Mouse (Mus musculus) lung, embryonic 15.5 days (tissue): Measurements from ENCODE around the gene Alg14. TPM values are rescaled to one million over a fixed set of nuclear protein-coding genes. Genes with fewer than 3 reads are reported as not detected.
A peak's percentile ranks its signal among the peaks of the same experiment; 100 is the strongest.

Source experiments
- ATAC-seq: fragments of 200-750 bp; cut with Nextera tagmentation; 2 replicates; pipeline ENCODE4 v1.8.0; 2017; ENCODE audit warnings: moderate number of reproducible peaks, borderline replicate concordance; ENCODE audit not compliant: low FRiP score, low TSS enrichment; ENCODE audit errors: extremely low read depth
- H3K27ac ChIP-seq: fragments of 300-500 bp; sonication (generic); 2 replicates; pipeline ENCODE4 v1.5.1; 2015; ENCODE audit warnings: moderate library complexity, mild to moderate bottlenecking, inconsistent platforms
- H3K27me3 ChIP-seq: fragments of 300-500 bp; sonication (generic); 2 replicates; pipeline ENCODE4 v1.6.1; 2015; ENCODE audit warnings: inconsistent platforms
- H3K36me3 ChIP-seq: fragments of 300-500 bp; sonication (generic); 2 replicates; pipeline ENCODE4 v1.6.1; 2015; ENCODE audit warnings: inconsistent platforms
- H3K4me1 ChIP-seq: fragments of 300-500 bp; sonication (generic); 2 replicates; pipeline ENCODE4 v1.6.1; 2015; ENCODE audit warnings: inconsistent platforms
- H3K4me2 ChIP-seq: fragments of 300-500 bp; sonication (generic); 2 replicates; pipeline ENCODE4 v1.6.1; 2015; ENCODE audit warnings: inconsistent platforms, mild to moderate bottlenecking, moderate library complexity
- H3K4me3 ChIP-seq: fragments of 300-500 bp; sonication (generic); 2 replicates; pipeline ENCODE4 v1.5.1; 2015; ENCODE audit warnings: mild to moderate bottlenecking, inconsistent platforms
- H3K9ac ChIP-seq: fragments of 300-500 bp; sonication (generic); 2 replicates; pipeline ENCODE4 v1.6.1; 2015; ENCODE audit warnings: inconsistent platforms
- H3K9me3 ChIP-seq: fragments of 300-500 bp; sonication (generic); 2 replicates; pipeline ENCODE4 v1.6.1; 2016; ENCODE audit warnings: inconsistent platforms
- WGBS: fragments of 180-500 bp; shearing (Covaris S2); methylation state at CpG from one replicate; pipeline ENCODE4 v1.1.7; 2015; 5-methylcytosine and 5-hydroxymethylcytosine counted together
- polyA plus RNA-seq: library from polyadenylated mRNA; unstranded; fragments of >200 nt; fragmentation: Nextera tagmentation; extraction: Ambion mirVana; gene quantifications from 2 replicates; pipeline ENCODE4 v1.2.1, GENCODE M21; 2015

Gene Alg14
- polyA plus RNA-seq, 1 experiment from 2014 or later: 44.5 TPM

- Histone ChIP-seq H3K4me1 (peaks cover 9% of the 10 kb centered on the region; the same call in 1 of the 2 replicates), H3K27ac (peak overlapping the region; percentile 5; the same call in 1 of the 2 replicates), H3K4me2 (no peak overlapping the region), H3K4me3 (no peak overlapping the region), H3K9me3 (no peaks in the 10 kb centered on the region), H3K27me3 (no peaks in the 10 kb centered on the region), H3K9ac (no peak overlapping the region), H3K36me3 (no peaks in the 10 kb centered on the region)
- peak; percentile 24; the same call in 1 of the 2 replicates for ATAC-seq
- whole genome bisulfite sequencing: 30% methylated on average over 9 of the region's 9 CpGs
These were observed 82.4 kb downstream of the Alg14 start for GRCm38 (mm10) chr3:121373897-121374441.

GRCm38 (mm10) chr3:121375541-121376129, 84.1 kb downstream of the Alg14 start:
- Histone ChIP-seq H3K36me3 (no peaks in the 10 kb centered on the region), H3K9me3 (no peaks in the 10 kb centered on the region), H3K4me2 (no peak overlapping the region), H3K4me3 (no peak overlapping the region), H3K27me3 (no peaks in the 10 kb centered on the region), H3K9ac (no peak overlapping the region), H3K27ac (no peak overlapping the region), H3K4me1 (peaks cover 9% of the 10 kb centered on the region; the same call in 1 of the 2 replicates)
- no peak for ATAC-seq
- WGBS: 49% methylated on average over 7 of the region's 7 CpGs

- Histone ChIP-seq H3K27ac (no peak overlapping the region), H3K9me3 (no peaks in the 10 kb centered on the region), H3K4me1 (peaks cover 2% of the 10 kb centered on the region; the same call in 1 of the 2 replicates), H3K27me3 (no peaks in the 10 kb centered on the region), H3K36me3 (no peaks in the 10 kb centered on the region), H3K4me2 (no peak overlapping the region), H3K9ac (no peak overlapping the region), H3K4me3 (no peak overlapping the region)
- no peak for ATAC-seq
- 61% methylated on average over 15 of the region's 15 CpGs for WGBS
These were observed 87.4 kb downstream of the Alg14 start for GRCm38 (mm10) chr3:121378708-121379612.

GRCm38 (mm10) chr3:121379699-121380098, 88.1 kb downstream of the Alg14 start:
- Histone ChIP-seq H3K36me3 (no peaks in the 10 kb centered on the region), H3K4me1 (no peaks in the 10 kb centered on the region), H3K4me2 (no peak overlapping the region), H3K4me3 (no peak overlapping the region), H3K27ac (no peak overlapping the region), H3K9ac (no peak overlapping the region), H3K9me3 (no peaks in the 10 kb centered on the region), H3K27me3 (no peaks in the 10 kb centered on the region)
- ATAC-seq: no peak
- 77% methylated on average over 5 of the region's 5 CpGs for WGBS

- H3K4me2 ChIP-seq: no peak overlapping the region
- no peak for ATAC-seq
- 76% methylated on average over 3 of the region's 3 CpGs for WGBS
- H3K9ac ChIP-seq: no peak overlapping the region
- H3K9me3 ChIP-seq: no peaks in the 10 kb centered on the region
- H3K36me3 ChIP-seq: no peaks in the 10 kb centered on the region
- no peak overlapping the region for H3K27ac ChIP-seq
- peaks cover 17% of the 10 kb centered on the region for H3K4me1 ChIP-seq
- no peaks in the 10 kb centered on the region for H3K27me3 ChIP-seq
- no peak overlapping the region for H3K4me3 ChIP-seq
These were observed 96.0 kb downstream of the Alg14 start for GRCm38 (mm10) chr3:121387471-121388009.

GRCm38 (mm10) chr3:121389366-121389765, 97.8 kb downstream of the Alg14 start:
- Histone ChIP-seq H3K27me3 (no peaks in the 10 kb centered on the region), H3K9ac (no peak overlapping the region), H3K4me3 (no peak overlapping the region), H3K4me2 (no peak overlapping the region), H3K9me3 (no peaks in the 10 kb centered on the region), H3K27ac (no peak overlapping the region), H3K4me1 (peaks cover 17% of the 10 kb centered on the region), H3K36me3 (no peaks in the 10 kb centered on the region)
- 67% methylated on average over 8 of the region's 8 CpGs for WGBS
- ATAC-seq: no peak

- Histone ChIP-seq H3K4me3 (no peak overlapping the region), H3K4me2 (peak overlapping the region; percentile 43), H3K9me3 (no peaks in the 10 kb centered on the region), H3K27me3 (no peaks in the 10 kb centered on the region), H3K4me1 (peaks cover 17% of the 10 kb centered on the region), H3K9ac (no peak overlapping the region), H3K36me3 (no peaks in the 10 kb centered on the region), H3K27ac (peak overlapping the region; percentile 68)
- 10% methylated on average over 17 of the region's 17 CpGs for WGBS
- peak; percentile 79 for ATAC-seq
These were observed 98.4 kb downstream of the Alg14 start for GRCm38 (mm10) chr3:121389860-121390530.

- peak; percentile 58 for ATAC-seq
- Histone ChIP-seq H3K4me1 (peaks cover 17% of the 10 kb centered on the region), H3K4me2 (peak overlapping the region; percentile 43), H3K27ac (peak overlapping the region; percentile 68), H3K27me3 (no peaks in the 10 kb centered on the region), H3K9me3 (no peaks in the 10 kb centered on the region), H3K36me3 (no peaks in the 10 kb centered on the region), H3K4me3 (no peak overlapping the region), H3K9ac (no peak overlapping the region)
- WGBS: 34% methylated on average over 7 of the region's 7 CpGs
These were observed 99.2 kb downstream of the Alg14 start for GRCm38 (mm10) chr3:121390724-121391123.

GRCm38 (mm10) chr3:121395588-121396295, 104.2 kb downstream of the Alg14 start:
- Histone ChIP-seq H3K4me1 (peaks cover 13% of the 10 kb centered on the region), H3K27ac (no peak overlapping the region), H3K36me3 (no peaks in the 10 kb centered on the region), H3K9me3 (no peaks in the 10 kb centered on the region), H3K4me2 (no peak overlapping the region), H3K4me3 (no peak overlapping the region), H3K9ac (no peak overlapping the region), H3K27me3 (no peaks in the 10 kb centered on the region)
- 56% methylated on average over 16 of the region's 16 CpGs for WGBS
- peak; percentile 85 for ATAC-seq

- WGBS: 68% methylated on average over 7 of the region's 7 CpGs
- H3K9me3 ChIP-seq: no peaks in the 10 kb centered on the region
These were observed 105.0 kb downstream of the Alg14 start for GRCm38 (mm10) chr3:121396561-121396960.

GRCm38 (mm10) chr3:121397007-121397406, 105.4 kb downstream of the Alg14 start:
- no peak overlapping the region for H3K9ac ChIP-seq
- H3K27me3 ChIP-seq: no peaks in the 10 kb centered on the region
- no peak overlapping the region for H3K4me2 ChIP-seq
- peaks cover 9% of the 10 kb centered on the region; the same call in 1 of the 2 replicates for H3K4me1 ChIP-seq
- no peak for ATAC-seq
- no peaks in the 10 kb centered on the region for H3K36me3 ChIP-seq
- WGBS: 61% methylated on average over 6 of the region's 6 CpGs
- H3K27ac ChIP-seq: no peak overlapping the region
- no peak overlapping the region for H3K4me3 ChIP-seq
- no peaks in the 10 kb centered on the region for H3K9me3 ChIP-seq

More at GRCm38 (mm10) chr3:121396561-121396960, 105.0 kb downstream of the Alg14 start:
- H3K4me2 ChIP-seq: no peak overlapping the region
- H3K4me3 ChIP-seq: no peak overlapping the region
- peaks cover 9% of the 10 kb centered on the region; the same call in 1 of the 2 replicates for H3K4me1 ChIP-seq
- H3K9ac ChIP-seq: no peak overlapping the region
- H3K27ac ChIP-seq: no peak overlapping the region
- H3K36me3 ChIP-seq: no peaks in the 10 kb centered on the region
- H3K27me3 ChIP-seq: no peaks in the 10 kb centered on the region
- no peak for ATAC-seq
